Mouse (Mus musculus) forebrain, embryonic 11.5 days (tissue): ENCODE measurements at regions not wholly inside any gene's neighbourhood (a gene's known extent, or its start where the extent isn't known, plus 50 kb on each side); places are given as distances from the start of the nearest gene placed in this dataset.

Experiments
- ATAC-seq: fragments of 200-750 bp; cut with Nextera tagmentation; replicated peaks from 2 replicates; pipeline ENCODE4 v1.8.0; 2017; ENCODE audit warnings: moderate TSS enrichment; ENCODE audit not compliant: low FRiP score
- DNase-seq: peaks from one replicate; pipeline ENCODE4 v3.0.0-alpha.2; 2017; ENCODE audit warnings: low spot score
- H3K27ac ChIP-seq: fragments of 300-500 bp; sonication (generic); 2 replicates; pipeline ENCODE4 v1.5.1; 2014; ENCODE audit warnings: low read depth, low read length
- H3K27me3 ChIP-seq: fragments of 300-500 bp; sonication (generic); 2 replicates; pipeline ENCODE4 v1.6.1; 2014; ENCODE audit warnings: mild to moderate bottlenecking, low read length, mixed read lengths; ENCODE audit not compliant: control insufficient read depth, insufficient read depth
- H3K36me3 ChIP-seq: fragments of 300-500 bp; sonication (generic); 2 replicates; pipeline ENCODE4 v1.6.1; 2014; ENCODE audit warnings: mild to moderate bottlenecking, low read length, moderate library complexity, mixed read lengths; ENCODE audit not compliant: control insufficient read depth, insufficient read depth
- H3K4me1 ChIP-seq: fragments of 300-500 bp; sonication (generic); replicated peaks from 2 replicates; pipeline ENCODE4 v1.6.1; 2014; ENCODE audit warnings: low read length, mixed read lengths; ENCODE audit not compliant: control insufficient read depth, insufficient read depth
- H3K4me2 ChIP-seq: fragments of 300-500 bp; sonication (generic); 2 replicates; pipeline ENCODE4 v1.6.1; 2014; ENCODE audit warnings: low read depth, mild to moderate bottlenecking, low read length, moderate library complexity, mixed read lengths; ENCODE audit not compliant: severe bottlenecking
- H3K4me3 ChIP-seq: fragments of 300-500 bp; sonication (generic); 2 replicates; pipeline ENCODE4 v1.5.1; 2014; ENCODE audit warnings: low read depth, low read length
- H3K9ac ChIP-seq: fragments of 300-500 bp; sonication (generic); 2 replicates; pipeline ENCODE4 v1.6.1; 2014; ENCODE audit warnings: low read length
- H3K9me3 ChIP-seq: fragments of 300-500 bp; sonication (generic); 2 replicates; pipeline ENCODE4 v1.6.1; 2016; ENCODE audit warnings: low read length, mixed read lengths; ENCODE audit not compliant: control insufficient read depth
- WGBS: fragments of 180-500 bp; shearing (Covaris S2); extraction: QIAGEN DNeasy Blood & Tissue Kit; methylation state at CpG from one replicate; pipeline ENCODE4 v1.1.7; 2014; 5-methylcytosine and 5-hydroxymethylcytosine counted together

- no peak for DNase-seq
- Histone ChIP-seq H3K9ac (no peak overlapping the region), H3K27ac (no peak overlapping the region), H3K4me2 (no peak overlapping the region), H3K27me3 (no peaks in the 10 kb centered on the region), H3K9me3 (no peaks in the 10 kb centered on the region), H3K4me1 (no peaks in the 10 kb centered on the region), H3K4me3 (no peak overlapping the region), H3K36me3 (no peaks in the 10 kb centered on the region)
- no peak for ATAC-seq
- WGBS, result 87% methylated on average over 4 of the region's 4 CpGs
These were observed 287.0 kb downstream of the Tns3 start for GRCm38 (mm10) chr11:8377301-8377700.

GRCm38 (mm10) chr11:8365545-8365944, 298.8 kb downstream of the Tns3 start:
- Histone ChIP-seq H3K36me3 (no peaks in the 10 kb centered on the region), H3K4me2 (no peak overlapping the region), H3K4me3 (no peak overlapping the region), H3K4me1 (no peaks in the 10 kb centered on the region), H3K27ac (no peak overlapping the region), H3K9ac (no peak overlapping the region), H3K27me3 (no peaks in the 10 kb centered on the region), H3K9me3 (no peaks in the 10 kb centered on the region)
- DNase-seq (no peak), ATAC-seq (no peak)
- 93% methylated on average over 1 of the region's 1 CpGs for WGBS

- H3K4me2 ChIP-seq, result no peak overlapping the region
- H3K4me1 ChIP-seq, result no peaks in the 10 kb centered on the region
- no peaks in the 10 kb centered on the region for H3K36me3 ChIP-seq
- no peaks in the 10 kb centered on the region for H3K9me3 ChIP-seq
- DNase-seq (no peak), ATAC-seq (no peak)
- no peak overlapping the region for H3K9ac ChIP-seq
- no peaks in the 10 kb centered on the region for H3K27me3 ChIP-seq
- no peak overlapping the region for H3K27ac ChIP-seq
- 86% methylated on average over 9 of the region's 9 CpGs for WGBS
- H3K4me3 ChIP-seq, result no peak overlapping the region
These were observed 299.5 kb downstream of the Tns3 start for GRCm38 (mm10) chr11:8364703-8365433.

GRCm38 (mm10) chr11:8344938-8345337, 319.4 kb downstream of the Tns3 start:
- no peaks in the 10 kb centered on the region for H3K36me3 ChIP-seq
- no peaks in the 10 kb centered on the region for H3K9me3 ChIP-seq
- H3K4me3 ChIP-seq, result no peak overlapping the region
- H3K4me1 ChIP-seq, result no peaks in the 10 kb centered on the region
- H3K4me2 ChIP-seq, result no peak overlapping the region
- WGBS, result 86% methylated on average over 14 of the region's 14 CpGs
- DNase-seq (no peak), ATAC-seq (no peak)
- no peaks in the 10 kb centered on the region for H3K27me3 ChIP-seq
- no peak overlapping the region for H3K9ac ChIP-seq
- H3K27ac ChIP-seq, result no peak overlapping the region

- no peaks in the 10 kb centered on the region for H3K4me1 ChIP-seq
- no peaks in the 10 kb centered on the region for H3K9me3 ChIP-seq
- no peaks in the 10 kb centered on the region for H3K36me3 ChIP-seq
- no peak overlapping the region for H3K27ac ChIP-seq
- peak; percentile 78 for ATAC-seq
- no peaks in the 10 kb centered on the region for H3K27me3 ChIP-seq
- no peak overlapping the region for H3K4me2 ChIP-seq
- WGBS, result 55% methylated on average over 14 of the region's 14 CpGs
- no peak overlapping the region for H3K9ac ChIP-seq
- H3K4me3 ChIP-seq, result no peak overlapping the region
- peak; percentile 53 for DNase-seq
These were observed 361.8 kb downstream of the Tns3 start for GRCm38 (mm10) chr11:8302347-8303188.

GRCm38 (mm10) chr11:8297462-8297861, 366.9 kb downstream of the Tns3 start:
- Histone ChIP-seq H3K27ac (no peak overlapping the region), H3K36me3 (no peaks in the 10 kb centered on the region), H3K9ac (no peak overlapping the region), H3K4me1 (no peaks in the 10 kb centered on the region), H3K27me3 (no peaks in the 10 kb centered on the region), H3K4me3 (no peak overlapping the region), H3K9me3 (no peaks in the 10 kb centered on the region), H3K4me2 (no peak overlapping the region)
- WGBS, result 77% methylated on average over 5 of the region's 5 CpGs
- no peak for DNase-seq
- ATAC-seq, result no peak

- 44% methylated on average over 6 of the region's 6 CpGs for WGBS
- peak; percentile 60 for DNase-seq
- no peak overlapping the region for H3K4me3 ChIP-seq
- H3K4me1 ChIP-seq, result no peaks in the 10 kb centered on the region
- no peaks in the 10 kb centered on the region for H3K27me3 ChIP-seq
- H3K4me2 ChIP-seq, result no peak overlapping the region
- no peak overlapping the region for H3K27ac ChIP-seq
- no peaks in the 10 kb centered on the region for H3K36me3 ChIP-seq
- no peaks in the 10 kb centered on the region for H3K9me3 ChIP-seq
- peak; percentile 92 for ATAC-seq
- H3K9ac ChIP-seq, result no peak overlapping the region
These were observed 370.9 kb downstream of the Tns3 start for GRCm38 (mm10) chr11:8293322-8294014.

GRCm38 (mm10) chr11:8285271-8285670, 379.1 kb downstream of the Tns3 start:
- H3K27ac ChIP-seq, result no peak overlapping the region
- H3K36me3 ChIP-seq, result no peaks in the 10 kb centered on the region
- H3K9ac ChIP-seq, result no peak overlapping the region
- no peak overlapping the region for H3K4me2 ChIP-seq
- H3K27me3 ChIP-seq, result no peaks in the 10 kb centered on the region
- H3K4me1 ChIP-seq, result no peaks in the 10 kb centered on the region
- ATAC-seq (no peak), DNase-seq (no peak)
- 91% methylated on average over 1 of the region's 1 CpGs for WGBS
- H3K9me3 ChIP-seq, result no peaks in the 10 kb centered on the region
- no peak overlapping the region for H3K4me3 ChIP-seq
